Mouse (Mus musculus) adrenal gland, adult 8-10 months (tissue): ENCODE measurements around the gene Egfl8. TPM values are rescaled to one million over a fixed set of nuclear protein-coding genes. Genes with fewer than 3 reads are reported as not detected.

Source experiments
- DNase-seq: peaks from one replicate; pipeline ENCODE4 v3.0.0; 2022
- total RNA-seq, 4 experiments: library from RNA; stranded (reverse); gene quantifications; 2 replicates each; pipeline ENCODE4 v1.2.4; 2022

Egfl8 gene
- total RNA-seq, 4 experiments from 2014 or later: 1.7 to 3.5 (median 1.9) TPM

DNA sequence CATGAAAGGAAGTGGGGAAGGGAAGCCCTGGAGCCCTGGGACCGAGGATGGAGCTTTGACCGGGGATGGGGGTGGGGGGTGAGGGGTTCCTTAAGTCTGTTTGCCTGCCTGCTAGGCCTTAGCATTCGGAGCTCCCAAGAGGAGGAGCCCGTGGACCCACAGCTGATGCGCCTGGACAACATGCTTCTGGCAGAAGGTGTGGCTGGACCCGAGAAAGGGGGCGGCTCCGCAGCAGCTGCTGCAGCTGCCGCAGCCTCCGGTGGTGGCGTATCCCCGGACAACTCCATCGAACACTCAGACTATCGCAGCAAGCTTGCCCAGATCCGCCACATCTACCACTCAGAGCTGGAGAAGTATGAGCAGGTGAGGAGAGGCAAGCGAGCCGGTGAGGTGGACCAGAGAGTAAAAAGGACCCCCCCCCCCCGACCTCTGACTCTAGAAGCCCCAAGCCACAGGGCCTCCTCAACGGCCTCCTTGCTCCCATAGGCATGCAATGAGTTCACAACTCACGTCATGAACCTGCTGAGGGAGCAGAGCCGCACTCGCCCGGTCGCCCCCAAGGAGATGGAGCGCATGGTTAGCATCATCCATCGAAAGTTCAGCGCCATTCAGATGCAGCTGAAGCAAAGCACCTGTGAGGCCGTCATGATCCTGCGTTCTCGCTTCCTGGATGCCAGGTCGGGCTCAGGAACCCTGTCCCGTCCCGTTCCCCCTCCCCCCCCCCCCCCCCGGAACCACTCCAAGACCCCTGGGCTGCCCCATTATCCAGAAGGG, 21.8 kb downstream of the Egfl8 start:
- DNase-seq: no peak

DNA sequence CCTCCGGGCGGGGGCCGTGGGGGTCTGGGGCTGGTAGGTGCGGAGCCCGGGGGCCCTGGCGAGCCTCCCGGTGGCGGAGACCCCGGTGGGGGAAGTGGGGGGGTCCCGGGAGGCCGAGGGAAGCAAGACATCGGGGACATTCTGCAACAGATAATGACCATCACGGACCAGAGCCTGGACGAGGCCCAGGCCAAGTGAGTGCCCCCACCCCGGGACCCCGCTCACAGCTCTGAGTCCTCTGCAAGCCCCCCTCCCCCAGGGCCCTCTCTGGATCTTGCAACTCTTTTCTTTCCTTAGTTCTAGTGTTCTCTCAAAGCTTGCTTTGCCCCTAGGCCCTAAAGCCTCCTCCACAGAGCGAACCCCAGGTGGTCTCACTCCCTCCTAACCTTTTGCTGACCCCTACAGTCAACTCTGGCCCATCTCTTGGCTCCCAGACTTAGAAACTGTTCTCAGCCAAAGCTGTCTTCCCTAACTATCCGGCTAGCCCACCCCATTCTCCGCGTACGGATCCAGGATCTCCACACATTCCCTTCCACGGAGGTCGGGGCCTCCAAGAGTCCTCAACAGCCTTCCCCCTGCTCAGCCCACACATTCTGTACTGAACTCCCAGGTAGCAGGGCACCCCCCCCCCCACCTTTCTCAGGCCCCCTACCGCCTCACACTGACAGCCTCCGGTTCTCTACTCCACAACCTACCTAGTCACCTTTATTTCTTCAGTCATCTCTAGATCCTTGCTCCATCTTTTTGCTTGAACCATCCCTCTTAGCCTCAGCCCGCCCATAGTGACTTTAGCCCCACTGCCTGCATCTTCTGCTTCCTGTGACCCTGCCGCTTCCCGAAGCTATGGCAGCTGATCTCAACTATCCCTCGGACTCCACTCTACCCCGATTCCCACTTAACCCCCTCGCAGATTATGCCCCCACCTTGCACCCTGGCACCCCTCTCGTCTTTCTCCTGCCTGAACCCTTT, 22.9 kb downstream of the Egfl8 start:
- DNase-seq: no peak

DNA sequence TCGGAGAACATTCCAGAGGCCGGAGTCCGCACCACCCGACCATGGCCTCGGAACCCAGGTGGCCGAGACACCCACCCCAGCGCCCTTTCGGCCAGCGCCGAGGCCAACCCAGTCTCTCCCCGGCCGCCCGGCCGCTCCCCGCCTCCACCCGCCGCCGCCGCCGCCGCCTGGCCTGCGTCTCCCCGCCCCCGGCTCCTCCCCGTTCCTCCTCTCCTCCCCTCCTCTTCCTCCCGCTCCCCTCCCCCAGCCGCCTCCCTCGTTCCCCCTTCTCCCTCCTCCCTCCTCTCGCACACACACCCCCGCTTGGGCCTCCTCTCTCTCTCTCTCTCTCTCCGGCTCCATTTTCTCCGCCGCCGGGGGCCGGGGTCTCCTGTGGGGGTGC, 23.8 kb downstream of the Egfl8 start:
- peak; percentile 77 for DNase-seq

- no peak for DNase-seq
Observed at GRCm38 (mm10) chr17:34591029-34591993, 24.5 kb downstream of the Egfl8 start, which contains the start of gene Pbx2. Pbx2 (plus strand) TSS chr17:34591266.

- DNase-seq: no peak
Observed at GRCm38 (mm10) chr17:34590154-34590987, 25.4 kb downstream of the Egfl8 start.

DNA sequence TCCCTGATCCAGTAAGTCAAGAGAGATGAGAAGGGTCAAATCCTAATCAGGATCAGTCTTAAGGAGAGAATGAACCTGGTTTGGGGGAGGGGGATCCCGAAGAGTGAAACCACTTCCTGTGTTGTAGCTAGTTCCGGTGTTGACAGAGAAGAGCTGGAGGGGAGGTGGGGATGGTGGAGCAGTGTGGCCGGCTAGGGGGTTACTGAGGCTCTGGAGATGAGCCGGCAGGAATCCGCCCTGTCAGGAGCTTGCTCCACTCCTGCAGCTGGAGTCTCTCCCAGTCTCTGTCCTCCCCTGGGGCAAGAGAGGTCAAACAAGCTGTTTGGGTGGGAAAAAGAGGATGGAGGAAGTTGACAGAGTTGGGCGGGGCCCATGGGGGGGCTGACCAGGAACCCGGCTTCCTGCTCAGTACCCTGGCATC, 26.1 kb downstream of the Egfl8 start, which contains the start of gene Gpsm3:
Gpsm3 (plus strand) TSS at position 126 of the 421 bp plus-strand sequence.
- DNase-seq: no peak

- no peak for DNase-seq
Observed at GRCm38 (mm10) chr17:34589206-34589605, 26.6 kb downstream of the Egfl8 start.

DNA sequence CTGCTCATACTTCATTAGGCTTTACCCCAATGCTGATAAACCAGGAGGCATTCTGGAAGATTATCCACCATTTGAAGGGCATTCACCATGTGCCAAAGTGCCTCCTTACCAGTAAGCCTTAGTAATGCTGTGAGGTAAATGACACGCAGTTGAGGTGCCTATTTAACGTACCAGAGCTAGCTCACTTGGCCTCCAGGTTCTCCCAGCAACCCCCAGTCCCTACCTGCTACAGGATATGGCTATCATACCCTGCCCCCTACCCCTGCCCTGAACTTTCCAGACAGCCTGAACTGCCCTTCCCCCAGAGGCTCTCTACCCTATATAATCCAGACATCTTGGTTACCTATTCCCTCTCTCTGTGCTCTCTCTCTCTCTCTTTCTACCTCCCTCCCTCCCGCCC, 27.0 kb downstream of the Egfl8 start:
- DNase-seq: no peak

DNA sequence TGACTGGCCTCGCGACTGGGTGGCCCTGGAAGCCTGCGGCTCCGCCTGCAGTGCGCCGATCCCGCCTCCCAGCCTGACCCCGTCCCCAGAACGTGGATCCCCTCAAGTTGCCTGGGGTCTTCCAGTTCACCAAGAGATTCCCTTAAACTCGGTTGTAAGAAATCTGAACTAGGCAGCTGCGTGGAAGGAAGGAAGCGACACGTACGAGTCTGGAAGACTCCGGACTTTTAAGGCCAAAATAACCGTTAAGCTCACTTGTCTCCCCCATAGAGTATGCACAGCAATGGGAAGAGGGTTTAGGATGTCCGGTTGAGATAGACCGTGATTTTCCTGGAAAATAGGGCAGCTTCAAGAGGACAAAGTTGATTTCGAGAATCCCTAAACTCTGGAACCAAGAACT, 28.0 kb downstream of the Egfl8 start:
- DNase-seq: no peak

DNA sequence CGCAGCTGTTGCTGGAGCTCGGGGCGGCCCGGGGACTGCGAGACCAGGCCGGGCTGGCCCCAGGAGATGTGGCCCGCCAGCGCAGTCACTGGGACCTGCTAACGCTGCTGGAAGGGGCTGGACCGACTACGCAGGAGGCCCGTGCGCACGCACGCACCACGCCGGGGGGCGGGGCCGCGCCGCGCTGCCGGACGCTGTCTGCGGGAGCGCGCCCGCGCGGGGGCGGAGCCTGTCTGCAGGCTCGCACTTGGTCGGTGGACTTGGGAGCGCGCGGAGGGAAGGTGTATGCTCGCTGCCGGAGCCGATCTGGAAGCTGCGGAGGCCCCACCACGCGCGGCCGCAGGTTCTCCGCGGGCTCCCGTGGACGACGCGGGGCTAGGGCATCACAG, 28.4 kb downstream of the Egfl8 start:
- peak; percentile 95 for DNase-seq

GRCm38 (mm10) chr17:34586796-34587422, 28.9 kb downstream of the Egfl8 start:
- peak; percentile 86 for DNase-seq

GRCm38 (mm10) chr17:34585877-34586771, 29.6 kb downstream of the Egfl8 start:
- no peak for DNase-seq

DNA sequence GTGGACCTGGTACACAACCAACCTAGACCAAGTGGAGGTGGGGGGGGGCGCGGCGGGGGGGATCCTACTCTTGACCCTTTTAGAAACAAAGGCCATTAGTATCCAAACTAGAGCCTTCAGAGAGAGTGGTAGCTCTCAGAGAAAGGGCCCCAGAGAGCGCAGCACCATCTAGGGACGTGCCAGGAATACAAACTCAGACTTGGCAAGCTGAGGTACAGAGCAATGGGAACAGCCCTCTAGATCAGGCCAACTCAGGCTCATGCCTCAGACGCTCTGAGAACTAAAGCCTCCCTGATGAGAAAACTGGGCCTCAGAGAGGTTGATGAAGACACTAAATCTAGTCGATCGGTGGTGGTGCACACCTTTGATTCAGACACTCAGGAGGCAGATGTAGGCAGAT, 30.6 kb downstream of the Egfl8 start:
- DNase-seq: no peak

- no peak for DNase-seq
Observed at GRCm38 (mm10) chr17:34583819-34584218, 32.0 kb downstream of the Egfl8 start.

DNA sequence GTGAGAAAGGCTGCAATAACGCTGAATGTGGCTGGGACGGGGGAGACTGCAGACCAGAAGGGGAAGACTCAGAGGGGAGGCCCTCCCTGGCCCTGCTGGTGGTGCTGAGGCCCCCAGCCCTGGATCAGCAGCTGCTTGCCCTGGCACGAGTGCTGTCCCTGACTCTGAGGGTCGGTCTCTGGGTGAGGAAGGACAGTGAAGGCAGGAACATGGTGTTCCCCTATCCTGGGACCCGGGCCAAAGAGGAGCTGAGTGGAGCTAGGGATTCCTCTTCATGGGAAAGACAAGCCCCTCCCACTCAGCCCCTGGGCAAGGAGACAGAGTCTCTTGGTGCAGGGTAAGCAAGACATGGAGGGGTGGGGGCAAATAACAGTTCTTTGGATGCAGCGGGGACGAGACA, 32.4 kb downstream of the Egfl8 start:
- no peak for DNase-seq

- no peak for DNase-seq
Observed at GRCm38 (mm10) chr17:34582528-34582927, 33.2 kb downstream of the Egfl8 start.

DNA sequence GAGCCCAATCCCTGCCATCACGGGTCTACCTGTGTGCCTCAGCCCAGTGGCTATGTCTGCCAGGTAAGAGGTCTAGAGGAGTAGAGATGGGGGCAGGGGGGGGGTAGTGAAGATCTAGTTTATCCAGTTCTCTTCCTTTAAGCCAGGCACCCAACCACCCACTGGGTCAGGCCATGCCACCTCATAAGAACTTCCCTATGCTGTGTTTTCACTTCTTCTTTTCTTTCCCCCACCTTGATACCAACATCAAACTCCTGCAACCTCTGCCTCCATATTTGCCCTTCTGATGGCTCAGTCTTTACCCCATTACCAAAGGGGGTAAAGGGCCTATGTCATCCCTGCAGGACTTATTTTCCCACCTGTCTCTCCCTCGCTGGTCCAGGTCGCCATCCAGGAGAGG, 37.7 kb downstream of the Egfl8 start:
- no peak for DNase-seq

DNA sequence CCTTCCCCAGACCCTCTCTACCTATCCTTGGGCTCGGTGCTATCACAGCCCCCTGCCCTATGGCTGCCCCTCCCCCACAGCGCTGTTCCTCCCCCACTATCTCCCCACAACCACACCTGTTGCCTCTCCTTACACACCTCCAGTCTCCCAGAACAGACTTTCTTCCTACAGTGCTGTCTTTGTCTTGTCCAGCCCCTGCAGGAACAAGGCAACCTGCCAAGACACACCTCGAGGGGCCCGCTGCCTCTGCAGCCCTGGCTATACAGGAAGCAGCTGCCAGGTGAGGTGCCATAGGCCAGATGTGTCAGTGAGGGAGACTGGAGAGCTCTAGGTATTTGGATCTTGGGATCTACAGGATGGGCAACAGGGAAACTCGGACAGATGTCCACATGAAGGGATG, 39.2 kb downstream of the Egfl8 start:
- DNase-seq: no peak

DNA sequence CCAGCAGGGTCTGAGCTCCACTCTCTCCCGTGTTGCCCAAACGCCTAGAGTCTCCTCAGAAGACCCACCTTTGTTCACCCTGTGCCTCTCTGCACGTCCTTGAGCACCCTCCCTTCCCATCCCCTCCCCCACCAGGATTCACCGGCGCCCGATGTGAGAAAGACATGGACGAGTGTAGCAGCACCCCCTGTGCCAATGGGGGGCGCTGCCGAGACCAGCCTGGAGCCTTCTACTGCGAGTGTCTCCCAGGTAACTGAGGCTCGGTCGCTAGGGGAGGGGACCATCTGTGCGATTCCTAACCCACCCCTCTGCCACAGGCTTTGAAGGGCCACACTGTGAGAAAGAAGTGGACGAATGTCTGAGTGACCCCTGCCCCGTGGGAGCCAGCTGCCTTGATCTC, 43.4 kb downstream of the Egfl8 start:
- no peak for DNase-seq

DNA sequence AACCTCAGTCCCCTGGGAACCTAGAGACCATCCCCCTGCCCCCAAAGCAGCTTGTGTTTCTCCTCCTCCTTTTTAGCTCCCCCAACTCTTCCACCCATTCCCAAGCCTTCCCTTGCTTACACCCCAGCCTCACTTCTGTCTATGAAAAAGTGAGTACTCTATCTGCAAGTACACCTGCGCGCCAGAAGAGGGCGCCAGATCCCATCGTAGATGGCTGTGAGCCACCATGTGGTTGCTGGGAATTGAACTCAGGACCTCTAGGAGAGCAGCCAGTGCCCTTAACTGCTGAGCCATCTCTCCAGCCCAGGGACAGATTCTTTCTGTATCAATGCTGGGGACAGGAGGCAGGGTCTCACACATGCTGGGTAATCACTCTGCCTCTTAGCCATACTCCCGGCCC, 43.9 kb downstream of the Egfl8 start:
- no peak for DNase-seq
